Mouse (Mus musculus) left cerebral cortex, adult 2 months (tissue): ENCODE measurements around the gene Ust. TPM values are rescaled to one million over a fixed set of nuclear protein-coding genes. Genes with fewer than 3 reads are reported as not detected.

Experiments used
- DNase-seq, 2 experiments: peaks; one replicate each; pipeline ENCODE4 v3.0.0; 2021 to 2022; ENCODE audit warnings: low spot score in 2 of 2, mixed read lengths in 1 of 2; ENCODE audit errors: extremely low spot score in 1 of 2
- H3K27ac ChIP-seq: fragments of 200-600 bp; 2 replicates; pipeline ENCODE4 v1.8.1; 2022
- H3K4me3 ChIP-seq: fragments of 200-600 bp; 2 replicates; pipeline ENCODE4 v1.8.1; 2022
- CTCF ChIP-seq: fragments of 200-600 bp; IDR thresholded peaks from 2 replicates; pipeline ENCODE4 v1.8.1; 2022; ENCODE audit warnings: antibody characterized with exemption, mild to moderate bottlenecking, moderate library complexity
- intact Hi-C: fragments of 180-260 bp; cut with DNase I; formaldehyde crosslinking; loops from one replicate; pipeline ENCODE4 v1.15.1; 2025
- total RNA-seq, 2 experiments: library from RNA; stranded (reverse); gene quantifications; 2 replicates each; pipeline ENCODE4 v1.2.3; 2021

Gene Ust
- total RNA-seq, 2 experiments from 2014 or later = 16.9 to 22.6 TPM

GRCm38 (mm10) chr10:8183171-8183570 is 335.5 kb downstream of the Ust start:
- intact Hi-C loops = no loop called here
- Histone ChIP-seq H3K27ac (no peak overlapping the region), H3K4me3 (no peak overlapping the region)
- DNase-seq = no peak
- no peak for TF ChIP-seq CTCF

DNA sequence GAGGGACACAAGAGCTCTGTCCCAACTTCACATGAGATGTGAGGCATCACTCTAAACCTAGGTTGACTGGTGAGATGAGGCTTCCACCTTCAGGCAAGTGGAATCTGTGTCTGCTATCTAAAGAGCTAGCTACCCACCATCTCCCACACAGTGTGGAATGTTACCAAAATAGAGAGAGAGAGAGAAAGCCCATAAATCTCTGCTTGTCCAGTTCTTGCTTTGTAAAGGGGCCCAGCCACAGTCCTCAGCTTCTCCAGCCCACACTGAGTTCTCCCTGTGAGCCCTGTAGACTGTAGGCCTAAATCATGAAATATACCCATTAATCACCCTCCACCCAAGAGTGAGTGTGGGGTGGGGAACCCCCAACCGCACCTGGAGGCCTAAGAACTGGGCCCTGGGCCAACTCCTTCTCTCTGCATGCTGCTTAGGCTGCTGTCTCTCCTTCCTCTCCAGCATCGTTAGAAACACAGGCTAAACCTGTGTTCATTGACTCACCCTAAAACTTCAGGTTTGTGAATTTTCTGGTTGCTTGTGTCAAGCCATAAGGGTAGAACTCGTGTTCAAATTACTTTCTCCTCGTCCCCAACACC is 336.9 kb downstream of the Ust start:
- intact Hi-C loops = no loop called here
- DNase-seq = no peak
- Histone ChIP-seq H3K4me3 (no peak overlapping the region), H3K27ac (no peak overlapping the region)
- no peak for TF ChIP-seq CTCF

GRCm38 (mm10) chr10:8177618-8178017 is 341.0 kb downstream of the Ust start:
- no peak for DNase-seq
- intact Hi-C loops = loop anchor here (2.0 to 5.0 kb wide), 2 partner anchors 35 to 221 kb away; partner anchors contain the start of gene Tab2
- Histone ChIP-seq H3K27ac (no peak overlapping the region), H3K4me3 (no peak overlapping the region)
- TF ChIP-seq CTCF = peak; percentile 23

- intact Hi-C loops = loop anchor here (2.0 to 5.0 kb wide), 2 partner anchors 34 to 220 kb away; partner anchors contain the start of gene Tab2
- H3K27ac ChIP-seq = peak overlapping the region; percentile 82
- DNase-seq = peak; percentile 20 to 32
- no peak for TF ChIP-seq CTCF
- H3K4me3 ChIP-seq = no peak overlapping the region
Observed at GRCm38 (mm10) chr10:8176351-8177053, 342.1 kb downstream of the Ust start.

DNA sequence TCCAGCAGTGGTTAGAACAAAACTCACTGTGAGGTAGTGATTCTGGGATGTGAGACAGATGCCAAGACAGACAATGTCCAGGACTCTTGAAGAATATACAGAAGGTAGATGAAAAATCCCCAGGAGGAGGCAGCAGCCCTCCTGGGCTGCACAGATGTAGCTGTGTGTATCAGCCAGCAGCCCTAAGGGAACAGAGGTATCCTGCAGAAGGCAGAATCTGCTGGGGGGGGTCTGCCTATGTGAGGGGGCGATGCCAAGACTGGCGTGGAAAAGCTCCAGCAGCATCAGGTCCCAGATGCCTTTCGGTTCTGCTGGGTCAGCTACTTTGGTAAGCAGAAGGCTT is 342.6 kb downstream of the Ust start:
- no peak for DNase-seq
- no peak overlapping the region for H3K4me3 ChIP-seq
- TF ChIP-seq CTCF = no peak
- intact Hi-C loops = loop anchor here (2.0 to 5.0 kb wide), 2 partner anchors 34 to 219 kb away; partner anchors contain the start of gene Tab2
- peak overlapping the region; percentile 82 for H3K27ac ChIP-seq

- H3K4me3 ChIP-seq = no peak overlapping the region
- no peak overlapping the region for H3K27ac ChIP-seq
- no peak for TF ChIP-seq CTCF
- no peak for DNase-seq
- intact Hi-C loops = loop anchor here (5.0 kb wide), 1 partner anchor 32 kb away; no protein-coding TSS in a partner anchor
Observed at GRCm38 (mm10) chr10:8174697-8175096, 343.9 kb downstream of the Ust start.

GRCm38 (mm10) chr10:8174230-8174629 is 344.4 kb downstream of the Ust start:
- TF ChIP-seq CTCF = no peak
- Histone ChIP-seq H3K4me3 (no peak overlapping the region), H3K27ac (no peak overlapping the region)
- intact Hi-C loops = no loop called here
- DNase-seq = peak in 1 of 2 experiments; percentile 21

- no peak for DNase-seq
- H3K4me3 ChIP-seq = no peak overlapping the region
- no peak overlapping the region for H3K27ac ChIP-seq
- intact Hi-C loops = loop anchor here (1.0 kb wide), 1 partner anchor 12 kb away; no protein-coding TSS in a partner anchor
- TF ChIP-seq CTCF = no peak
Observed at GRCm38 (mm10) chr10:8173032-8173431, 345.6 kb downstream of the Ust start.

- intact Hi-C loops = no loop called here
- no peak for DNase-seq
- H3K27ac ChIP-seq = no peak overlapping the region
- no peak for TF ChIP-seq CTCF
- no peak overlapping the region for H3K4me3 ChIP-seq
Observed at GRCm38 (mm10) chr10:8171556-8171955, 347.1 kb downstream of the Ust start.
